Mouse (Mus musculus) adrenal gland, postnatal 14 days (tissue): Measurements from ENCODE around the gene Zc3h14. TPM values are rescaled to one million over a fixed set of nuclear protein-coding genes. Genes with fewer than 3 reads are reported as not detected.

Experiments used
- total RNA-seq: library from RNA; stranded (reverse); gene quantifications from 2 replicates; pipeline ENCODE4 v1.2.3, GENCODE M21; 2021

The Zc3h14 gene
- total RNA-seq, 1 experiment from 2014 or later = 81.2 TPM

Other genes starting within 250 kb of the Zc3h14 start
- 0.33 and 0.34 TPM in 2 replicates for gene Kcnk10, start 168.7 kb upstream of the Zc3h14 start, total RNA-seq
- 9.9 and 10.4 TPM in 2 replicates for gene Spata7, start 118.8 kb upstream of the Zc3h14 start, total RNA-seq
- gene Ptpn21, start 9.6 kb upstream of the Zc3h14 start, total RNA-seq = 18.5 and 19.8 TPM in 2 replicates
- gene Eml5, start 154.5 kb downstream of the Zc3h14 start, total RNA-seq = 19.9 and 28.3 TPM in 2 replicates
- 20.8 and 22.0 TPM in 2 replicates for gene Ttc8, start 173.6 kb downstream of the Zc3h14 start, total RNA-seq